Mouse (Mus musculus): ENCODE measurements at regions not wholly inside any gene's neighbourhood (a gene's known extent, or its start where the extent isn't known, plus 50 kb on each side); places are given as distances from the start of the nearest gene placed in this dataset.

DNA sequence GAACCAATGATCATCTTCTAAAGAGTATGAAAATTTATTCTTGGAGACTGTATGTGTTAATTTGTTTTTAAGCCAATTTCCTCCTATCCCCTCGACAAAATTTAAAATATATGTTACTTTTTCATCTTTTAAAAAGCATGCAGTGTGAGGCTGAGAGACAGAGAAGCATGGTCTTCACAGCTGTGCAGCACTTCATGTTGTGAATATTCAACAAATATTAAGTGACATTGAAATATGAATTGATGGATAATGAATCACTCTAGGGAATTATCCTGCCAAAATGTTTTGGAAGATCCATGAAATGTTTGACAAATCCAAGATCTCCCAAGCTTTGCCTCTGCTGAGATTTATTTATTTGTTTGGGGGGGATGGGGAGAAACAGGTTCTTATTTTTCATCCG lies 233.9 kb upstream of the Gm11146 start:
- no peak for TF ChIP-seq RCOR1 (IDR thresholded peaks at IDR 0.05; ENCODE audit: low read depth, low read length)
- TF ChIP-seq TBP (IDR thresholded peaks at IDR 0.05; ENCODE audit: low read depth, low read length): no peak
